Mouse (Mus musculus) adrenal gland, postnatal 25 days (tissue): Measurements from ENCODE around the gene Nup188. TPM values are rescaled to one million over a fixed set of nuclear protein-coding genes. Genes with fewer than 3 reads are reported as not detected.
A peak's percentile ranks its signal among the peaks of the same experiment; 100 is the strongest.

ENCODE experiments used
- DNase-seq: peaks from one replicate; pipeline ENCODE4 v3.0.0; 2021; ENCODE audit warnings: mixed read lengths
- microRNA-seq, 2 experiments: library from miRNA; unstranded; fragments of <30 nt; microRNA quantifications; one replicate each; pipeline ENCODE4 v1.2.0; 2021
- total RNA-seq: library from RNA; stranded (reverse); gene quantifications from 2 replicates; pipeline ENCODE4 v1.2.3, GENCODE M21; 2021

The Nup188 gene
- total RNA-seq, 1 experiment from 2014 or later = 38.9 TPM

GRCm38 (mm10) chr2:30386913-30387312 lies 100.7 kb downstream of the Nup188 start:
- no peak for DNase-seq

GRCm38 (mm10) chr2:30389000-30389399 lies 102.8 kb downstream of the Nup188 start:
- no peak for DNase-seq

GRCm38 (mm10) chr2:30392114-30392576 lies 105.9 kb downstream of the Nup188 start, which contains the start of gene Dolpp1:
Gene Dolpp1 (plus strand): TSS chr2:30392254.
- DNase-seq = peak; percentile 97

GRCm38 (mm10) chr2:30392577-30393369 lies 106.6 kb downstream of the Nup188 start:
- DNase-seq = peak; percentile 76

GRCm38 (mm10) chr2:30393370-30393656 lies 107.1 kb downstream of the Nup188 start:
- no peak for DNase-seq

Small RNA genes lying within 50 kb of the gene (microRNA-seq; reads per million reads assigned to microRNA genes)
- 0 reads per million in 2 experiments for gene Gm47292

Other genes starting within 250 kb of the Nup188 start
- gene Wdr34, start 237.5 kb upstream of the Nup188 start, total RNA-seq = 18.5 and 26.6 TPM in 2 replicates
- 244 and 253 TPM in 2 replicates for gene Set, start 229.0 kb upstream of the Nup188 start, total RNA-seq
- 7.6 and 8.6 TPM in 2 replicates for gene Pkn3, start 208.7 kb upstream of the Nup188 start, total RNA-seq
- gene Zdhhc12, start 192.7 kb upstream of the Nup188 start, total RNA-seq = 26.0 and 27.4 TPM in 2 replicates
- gene Zer1, start 161.8 kb upstream of the Nup188 start, total RNA-seq = 40.0 and 51.7 TPM in 2 replicates
- gene Tbc1d13, start 152.7 kb upstream of the Nup188 start, total RNA-seq = 54.0 and 71.3 TPM in 2 replicates
- 29.5 and 34.8 TPM in 2 replicates for gene Endog, start 114.9 kb upstream of the Nup188 start, total RNA-seq
- 25.9 and 28.7 TPM in 2 replicates for gene Spout1, start 107.9 kb upstream of the Nup188 start, total RNA-seq
- 25.7 and 28.7 TPM in 2 replicates for gene Kyat1, start 80.5 kb upstream of the Nup188 start, total RNA-seq
- 51.1 and 52.2 TPM in 2 replicates for gene Lrrc8a, start 48.7 kb upstream of the Nup188 start, total RNA-seq
- 1.5 and 2.9 TPM in 2 replicates for gene Gm28035, start 45.8 kb upstream of the Nup188 start, total RNA-seq
- 9.6 and 18.1 TPM in 2 replicates for gene Phyhd1, start 20.2 kb upstream of the Nup188 start, total RNA-seq
- gene Gm28038, start 5.4 kb upstream of the Nup188 start, total RNA-seq = not detected in 2 replicates
- 39.7 and 47.3 TPM in 2 replicates for gene Dolk, start 63 bp upstream of the Nup188 start, total RNA-seq
- 90.0 and 111 TPM in 2 replicates for gene Sh3glb2, start 72.9 kb downstream of the Nup188 start, total RNA-seq
- gene Miga2, start 77.8 kb downstream of the Nup188 start, total RNA-seq = 65.4 and 83.5 TPM in 2 replicates
- gene Dolpp1, start 105.9 kb downstream of the Nup188 start, total RNA-seq = 22.3 and 28.5 TPM in 2 replicates
- 130 and 142 TPM in 2 replicates for gene Crat, start 129.4 kb downstream of the Nup188 start, total RNA-seq
- 130 and 145 TPM in 2 replicates for gene Ptpa, start 129.6 kb downstream of the Nup188 start, total RNA-seq
- gene Ier5l, start 187.8 kb downstream of the Nup188 start, total RNA-seq = 5.9 and 6.3 TPM in 2 replicates